Mouse (Mus musculus) layer of hippocampus, postnatal 14 days (tissue): ENCODE results near the gene Syne2. TPM values are rescaled to one million over a fixed set of nuclear protein-coding genes. Genes with fewer than 3 reads are reported as not detected.

Source experiments
- DNase-seq, 2 experiments: peaks; one replicate each; pipeline ENCODE4 v3.0.0; 2021 to 2022; ENCODE audit warnings: low spot score in 2 of 2, mixed read lengths in 1 of 2
- long read RNA-seq, 2 experiments: library from polyadenylated mRNA; stranded (forward); transcript quantifications; one replicate each; pipeline ENCODE4 v2.0.0; 2021
- total RNA-seq, 2 experiments: library from RNA; stranded (reverse); gene quantifications; 2 replicates each; pipeline ENCODE4 v1.2.3; 2021

The Syne2 gene
- total RNA-seq: 10 to 100 TPM; 23.4 to 29.0 TPM
- long read RNA-seq, experiment 1, partial matches to known transcripts: 0 of 13 reads
- long read RNA-seq, experiment 1, other reads (novel, unspliced or antisense): 13 of 13 reads
- long read RNA-seq, experiment 2, partial matches to known transcripts: 1 of 13 reads
- long read RNA-seq, experiment 2, other reads (novel, unspliced or antisense): 12 of 13 reads

DNA sequence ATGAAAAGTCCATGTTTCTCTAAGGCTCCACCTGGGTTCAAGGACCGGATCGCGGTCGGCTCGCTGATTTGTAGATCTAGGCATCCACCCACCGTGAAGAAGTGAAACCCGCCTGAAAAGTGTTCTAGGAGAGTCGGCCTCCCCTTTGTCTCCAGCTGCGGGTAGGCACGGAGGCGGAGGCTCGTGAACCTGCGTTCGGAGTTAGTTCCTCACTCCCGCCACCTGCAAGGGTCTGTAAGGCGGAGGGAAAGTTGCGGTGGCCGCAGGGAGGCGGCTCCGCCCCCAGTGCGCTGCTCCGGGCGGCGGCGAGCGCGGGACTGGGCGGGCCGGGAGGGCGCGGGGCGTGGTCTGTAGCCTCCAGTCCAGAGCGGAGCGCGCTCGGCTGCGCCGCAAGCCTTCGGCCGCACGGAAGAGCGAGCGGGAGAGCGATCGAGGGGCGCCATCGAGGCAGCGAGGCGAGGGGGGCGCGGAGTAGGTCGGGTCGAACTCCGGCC lies at the start of gene Syne2:
Gene Syne2, plus strand, starts transcription at position 176 of the 494 bp plus-strand sequence.
- DNase-seq: peak; percentile 45 to 46

DNA sequence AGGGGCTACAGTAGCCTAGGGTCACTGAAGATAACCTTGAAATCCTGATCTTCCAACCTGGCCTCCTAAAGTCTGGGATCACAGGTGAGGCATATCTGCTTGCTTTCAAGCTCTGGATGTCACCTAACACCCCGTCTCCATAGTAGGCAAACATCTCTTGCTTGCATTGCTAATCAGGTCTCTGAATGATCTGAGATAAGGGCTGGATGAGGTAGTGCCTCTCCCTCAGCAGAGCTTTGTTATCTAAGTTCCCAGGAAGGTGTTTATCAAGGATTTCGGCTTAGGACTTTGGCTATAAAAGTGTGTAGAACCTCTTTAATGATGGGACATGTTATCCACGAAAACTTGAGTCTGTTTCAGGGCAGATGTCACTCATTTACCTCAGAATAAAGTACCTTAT lies 46.5 kb upstream of the Syne2 start:
- DNase-seq: no peak

DNA sequence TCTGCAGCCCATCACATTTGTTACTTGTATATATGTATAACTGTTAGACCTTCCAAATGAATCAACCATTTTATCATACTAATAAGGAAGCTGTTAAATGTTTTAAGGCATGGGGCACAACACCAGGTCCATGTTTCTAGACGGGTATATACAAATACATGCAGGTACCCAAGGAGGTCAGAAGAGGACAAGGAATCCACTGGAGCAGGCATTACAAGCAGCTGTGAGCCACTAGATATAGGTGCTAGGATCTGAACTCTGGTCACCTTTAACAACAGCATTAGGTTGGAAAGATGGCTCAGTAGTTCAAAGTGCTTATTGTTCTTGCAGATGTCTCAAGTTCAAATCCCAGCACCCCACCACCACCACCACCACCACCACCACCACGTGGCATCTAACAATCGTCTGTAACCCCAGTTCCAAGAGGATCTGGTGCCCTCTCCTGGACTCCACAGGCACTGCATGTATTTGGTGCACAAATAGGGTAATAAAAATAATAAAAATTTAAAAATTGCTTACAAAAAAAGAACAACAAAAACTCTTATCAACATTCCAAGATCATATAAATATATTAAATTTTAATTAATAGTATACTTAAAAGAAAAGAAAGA lies 45.4 kb upstream of the Syne2 start:
- DNase-seq: peak in 1 of 2 experiments; percentile 12

DNA sequence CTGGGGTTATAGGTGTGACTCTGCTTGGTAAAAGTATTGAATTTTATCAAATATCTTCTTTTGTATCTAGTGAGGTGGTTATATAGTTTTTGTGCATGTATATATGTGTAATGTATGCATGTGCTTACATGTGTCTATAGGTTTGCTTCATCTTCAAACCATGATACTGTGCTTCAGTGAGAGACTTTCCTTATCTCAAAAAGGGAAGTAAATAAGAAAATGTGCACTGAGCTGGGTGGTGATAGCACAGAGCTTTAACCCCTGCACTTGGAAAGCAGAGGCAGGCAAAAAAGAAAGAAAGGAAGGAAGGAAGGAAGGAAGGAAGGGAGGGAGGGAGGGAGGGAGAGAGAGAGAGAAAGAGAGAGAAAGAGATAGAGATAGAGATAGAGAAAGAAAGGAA lies 36.5 kb upstream of the Syne2 start:
- DNase-seq: no peak

DNA sequence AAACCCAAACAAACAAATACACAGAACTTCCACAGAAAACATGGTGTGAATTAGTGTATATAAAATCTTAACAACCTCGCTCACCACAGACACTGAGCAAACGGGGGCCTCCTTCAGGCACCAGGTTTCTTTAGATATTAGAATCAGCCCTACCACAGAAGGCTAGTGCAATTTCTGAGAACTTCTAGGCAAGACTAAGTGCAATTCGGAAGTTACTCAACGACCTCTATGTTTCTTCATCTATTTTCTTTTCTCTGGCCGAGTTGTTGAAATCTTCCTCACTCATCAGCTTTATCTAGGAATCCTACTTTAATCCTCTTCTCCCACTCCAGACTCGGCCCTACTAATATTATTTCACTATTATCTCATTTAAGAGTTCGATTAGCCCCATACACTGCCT lies 35.9 kb upstream of the Syne2 start:
- no peak for DNase-seq

DNA sequence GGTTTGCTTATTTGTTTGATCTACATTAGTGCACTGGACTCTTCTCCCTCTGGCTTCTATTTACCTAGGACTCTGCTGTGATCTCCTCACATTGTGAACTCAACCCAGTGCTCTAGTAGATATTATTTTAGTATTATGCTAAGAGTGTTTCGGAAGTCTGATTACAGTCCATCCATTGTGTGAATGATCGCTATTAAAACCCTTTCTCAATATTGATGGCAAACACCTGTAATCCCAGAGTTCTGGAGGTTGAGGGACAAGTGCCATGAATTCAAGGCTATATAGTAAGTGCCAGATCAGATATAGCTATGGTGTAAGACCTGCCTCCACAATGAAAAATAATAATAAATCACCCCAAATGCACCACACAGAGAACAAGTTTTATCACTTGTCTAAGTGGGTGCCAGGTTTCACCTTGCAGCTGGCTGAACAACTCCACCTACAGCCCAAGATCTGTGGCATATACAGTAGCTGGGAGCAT lies 33.6 kb upstream of the Syne2 start:
- no peak for DNase-seq

DNA sequence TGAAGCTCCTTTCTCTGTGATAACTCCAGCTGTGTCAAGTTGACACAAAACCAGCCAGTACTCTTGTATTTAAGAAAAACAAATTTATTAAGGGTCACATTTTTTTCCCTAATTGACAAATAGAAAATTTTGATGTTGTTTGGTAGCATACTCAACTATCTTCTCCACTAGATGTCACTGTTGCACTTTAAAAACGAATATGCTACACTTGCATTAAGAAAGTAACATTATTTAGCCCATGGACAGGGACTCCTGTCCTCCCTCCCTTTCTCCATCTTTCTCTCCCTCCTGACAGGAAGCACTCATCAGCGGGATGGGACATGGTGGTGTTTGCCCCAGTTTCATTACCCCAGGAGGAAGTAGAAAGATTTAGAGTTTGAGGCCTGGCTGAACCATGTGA lies 31.3 kb upstream of the Syne2 start:
- peak in 1 of 2 experiments; percentile 76 for DNase-seq

DNA sequence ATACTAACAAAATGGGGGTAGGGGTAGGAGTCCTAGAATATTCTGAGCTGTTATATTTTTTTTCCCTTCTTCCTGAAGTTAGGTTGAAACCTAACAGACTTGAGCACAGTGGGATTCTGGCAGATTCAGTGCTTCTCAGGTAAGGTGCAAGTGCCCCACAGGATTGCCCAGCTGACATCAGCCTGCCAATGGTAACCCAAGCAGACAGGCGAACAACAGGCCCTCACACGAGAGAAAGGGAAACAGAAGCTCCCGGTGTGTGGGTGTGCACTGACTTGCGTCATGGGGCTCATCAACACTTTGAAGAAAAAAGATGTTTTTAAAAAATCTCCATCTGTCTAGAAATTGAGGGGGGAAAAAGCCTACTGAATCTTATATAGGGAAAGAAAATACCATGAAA lies 28.5 kb upstream of the Syne2 start:
- DNase-seq: peak; percentile 19 to 47

DNA sequence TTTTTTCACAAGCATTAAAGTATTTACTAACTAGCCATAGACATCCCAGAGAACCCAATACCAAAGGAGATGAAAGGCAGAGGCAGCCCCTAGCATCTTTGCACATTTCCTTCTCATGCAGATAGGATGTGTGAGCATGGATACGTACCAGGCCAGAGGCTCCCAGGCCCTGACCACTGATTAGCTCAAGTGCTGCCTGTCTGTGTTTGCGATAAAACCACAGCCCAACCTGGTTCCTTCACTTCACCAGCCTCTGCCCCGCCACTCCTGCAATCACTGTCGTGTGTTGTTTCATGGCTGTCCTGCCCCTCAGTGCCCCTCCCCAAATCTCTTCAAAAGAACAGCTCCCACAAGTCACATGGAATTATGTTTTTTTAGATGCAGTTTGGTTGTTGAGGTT lies 23.4 kb upstream of the Syne2 start:
- DNase-seq: no peak

DNA sequence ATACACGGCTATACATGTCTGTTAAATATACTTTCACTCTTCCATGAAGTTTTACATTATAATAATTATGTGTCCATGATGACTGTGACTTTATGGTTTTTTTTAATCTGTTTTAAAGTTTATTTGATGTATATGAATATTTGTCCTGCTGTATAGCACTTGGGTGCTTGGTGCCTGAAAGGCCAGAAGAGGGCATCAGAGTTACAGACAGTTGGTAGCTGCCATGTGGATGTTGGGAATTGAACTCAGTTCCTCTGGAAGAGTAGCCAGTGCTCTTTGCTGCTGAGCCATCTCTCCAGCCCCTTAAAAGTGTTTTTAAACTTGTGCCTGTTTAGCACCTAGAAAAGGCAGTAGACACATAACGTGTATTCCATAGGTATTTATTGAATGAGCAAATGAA lies 21.4 kb upstream of the Syne2 start:
- DNase-seq: no peak

DNA sequence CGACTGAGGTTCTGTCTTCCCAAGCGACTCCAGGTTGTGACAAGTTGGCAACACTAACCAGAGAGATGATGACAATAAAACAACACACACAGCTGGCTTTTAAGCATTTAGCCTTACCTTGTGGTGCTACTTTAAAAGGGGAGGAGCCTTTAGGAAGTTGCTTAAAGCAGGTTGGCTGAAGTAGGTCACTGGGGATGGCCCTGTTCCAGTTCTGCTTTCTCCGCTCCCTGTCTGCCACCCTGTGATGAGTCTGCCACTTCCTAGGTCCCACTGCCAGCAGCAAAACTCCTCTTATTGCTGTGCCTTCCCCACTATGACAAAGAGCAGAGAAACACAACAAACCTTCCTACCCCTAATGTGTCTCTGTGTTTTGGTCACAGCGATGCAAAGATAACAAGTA lies 11.7 kb upstream of the Syne2 start:
- DNase-seq: no peak

DNA sequence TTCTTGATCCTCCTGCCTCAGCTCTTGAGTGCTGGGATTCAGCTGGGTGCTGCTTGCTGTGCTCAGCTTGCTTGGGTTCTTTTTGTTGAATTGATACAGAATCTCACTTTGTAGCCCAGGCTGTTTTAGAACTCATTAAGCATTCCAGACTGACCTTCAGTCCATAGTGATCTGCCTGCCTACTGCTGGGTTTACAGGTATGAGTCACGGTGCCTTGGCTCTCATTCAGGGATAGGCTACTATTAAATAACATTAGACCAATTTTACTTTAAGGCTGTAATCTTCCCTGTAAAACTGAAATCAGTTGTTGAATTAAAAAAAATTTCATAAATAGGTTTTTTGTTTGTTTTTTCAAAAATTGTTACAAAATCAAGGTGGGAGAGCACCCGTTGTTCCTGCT lies 4.2 kb upstream of the Syne2 start:
- no peak for DNase-seq

DNA sequence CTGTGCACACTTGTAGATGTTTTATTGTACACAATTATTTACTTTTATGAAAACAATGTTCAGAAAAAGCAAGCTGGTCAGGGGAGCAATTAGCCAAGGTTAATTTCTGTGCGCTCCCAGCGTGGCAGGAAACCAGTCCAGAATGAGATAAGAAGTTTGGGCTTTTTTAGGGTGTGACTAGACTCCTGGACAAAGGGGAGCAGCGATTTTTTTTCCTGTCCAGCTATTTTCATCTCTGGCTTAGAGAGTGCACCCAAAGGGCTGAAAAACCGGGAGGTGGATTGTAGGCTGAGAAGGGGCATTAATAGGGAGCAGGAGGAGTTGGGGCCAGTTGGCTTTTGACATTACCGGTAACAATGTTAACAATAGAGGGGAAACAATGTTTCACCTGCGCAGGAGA lies 3.4 kb upstream of the Syne2 start:
- DNase-seq: no peak

DNA sequence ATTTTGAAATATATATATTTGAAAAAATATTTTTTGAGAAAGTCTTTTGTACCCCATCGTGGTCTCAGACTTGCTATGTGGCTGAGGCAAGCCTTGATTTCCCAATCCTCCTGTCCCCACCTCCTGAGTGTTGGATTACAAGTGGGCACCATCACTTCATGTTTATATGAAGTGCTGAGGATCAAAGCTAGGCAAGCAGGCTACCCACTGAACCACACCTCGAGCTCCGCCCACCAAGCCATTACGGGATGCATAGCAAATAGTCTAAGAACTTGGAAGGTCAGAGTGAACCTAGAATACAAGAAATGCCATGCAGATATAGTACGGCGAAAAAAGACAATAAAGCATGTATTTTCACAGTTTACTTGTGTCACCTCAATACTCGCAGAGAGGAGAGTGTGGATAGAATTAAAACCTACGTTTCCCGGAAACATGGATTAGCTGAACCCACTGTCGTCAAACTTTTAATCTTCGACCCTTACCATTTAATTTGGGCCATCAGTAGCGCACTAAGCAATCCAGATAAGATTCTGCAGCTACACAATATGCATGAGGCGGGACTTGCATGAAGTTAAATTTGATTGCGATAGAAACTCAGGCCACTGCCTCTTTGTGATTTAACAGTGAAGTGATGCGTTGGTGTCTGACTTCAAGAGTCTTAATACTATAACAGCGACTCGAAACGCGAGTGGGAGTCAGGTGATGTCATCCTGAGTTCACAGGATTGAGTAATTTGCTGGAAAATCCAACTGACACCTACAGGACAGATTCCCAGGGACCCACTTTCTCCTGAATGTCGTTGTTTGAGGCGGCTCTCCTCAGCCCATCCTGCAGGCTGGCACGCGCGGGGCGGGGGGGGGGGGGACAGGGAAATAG lies 715 bp upstream of the Syne2 start:
- no peak for DNase-seq

DNA sequence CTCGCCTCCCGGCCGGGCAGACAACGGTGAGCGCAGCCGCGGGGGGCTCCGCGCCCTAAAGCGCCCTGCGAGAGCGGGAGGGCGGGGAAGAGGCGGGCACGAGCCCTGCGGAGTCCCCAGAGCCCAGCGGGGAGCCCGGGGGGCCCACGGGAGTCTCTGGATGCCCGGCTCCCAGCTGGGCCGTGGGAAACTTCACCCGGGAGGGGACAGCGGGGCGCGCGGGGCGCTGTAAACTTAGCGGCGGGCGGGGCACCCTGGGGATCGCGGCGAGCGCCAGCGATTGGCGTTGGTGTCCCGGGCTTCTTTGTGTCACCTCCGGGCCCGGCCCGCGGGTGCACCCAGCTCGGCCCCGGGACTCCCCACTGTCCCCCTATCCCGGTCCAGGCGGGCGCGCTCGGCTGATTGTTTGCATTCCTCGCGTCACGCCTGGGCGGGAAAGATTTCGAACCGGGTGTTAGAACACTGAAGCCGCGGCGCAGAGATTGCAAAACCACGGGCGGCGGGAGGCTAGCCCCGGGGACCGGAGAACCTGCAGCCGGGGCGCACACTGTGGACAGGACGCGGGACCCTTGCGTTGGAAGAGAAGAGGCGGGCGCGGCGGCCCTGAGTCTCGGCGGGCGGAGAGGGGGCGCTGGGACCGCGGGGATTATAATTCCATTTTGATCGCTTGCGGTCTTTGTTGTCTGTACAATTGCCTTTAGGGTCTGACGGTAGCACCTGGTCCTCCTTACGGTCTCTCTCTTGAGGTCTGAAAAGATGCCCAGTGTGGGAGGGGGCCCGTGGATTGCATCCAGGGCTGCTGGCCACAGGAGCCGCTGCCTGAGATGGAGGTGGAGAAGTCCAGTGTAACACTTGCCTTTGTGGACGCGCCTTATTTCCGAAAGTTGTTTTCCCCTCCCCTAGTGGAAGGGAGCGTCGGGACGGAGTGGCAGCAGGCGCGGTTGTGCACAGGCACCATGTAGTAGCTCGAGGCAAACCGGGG lies 810 bp downstream of the Syne2 start:
- peak; percentile 21 to 29 for DNase-seq

DNA sequence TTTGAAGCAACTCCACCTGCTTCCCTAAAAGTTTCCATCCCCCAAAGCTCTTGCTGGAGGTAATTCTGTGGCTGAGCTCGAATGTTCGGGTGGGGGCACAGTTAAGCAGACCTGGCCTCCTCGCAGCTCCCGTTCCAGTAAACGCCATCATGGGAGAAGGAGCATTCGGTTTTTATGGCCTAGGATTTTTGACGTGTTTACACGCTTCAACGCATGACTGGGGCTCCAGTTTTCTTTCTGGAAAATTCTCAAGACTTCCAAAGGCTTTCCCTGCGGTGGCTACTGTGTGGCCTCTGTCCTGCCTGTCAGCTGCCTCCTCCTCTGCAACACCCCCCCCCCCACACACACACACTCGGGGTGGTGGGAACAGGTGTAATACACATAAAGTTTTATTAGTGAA lies 1.5 kb downstream of the Syne2 start:
- no peak for DNase-seq

DNA sequence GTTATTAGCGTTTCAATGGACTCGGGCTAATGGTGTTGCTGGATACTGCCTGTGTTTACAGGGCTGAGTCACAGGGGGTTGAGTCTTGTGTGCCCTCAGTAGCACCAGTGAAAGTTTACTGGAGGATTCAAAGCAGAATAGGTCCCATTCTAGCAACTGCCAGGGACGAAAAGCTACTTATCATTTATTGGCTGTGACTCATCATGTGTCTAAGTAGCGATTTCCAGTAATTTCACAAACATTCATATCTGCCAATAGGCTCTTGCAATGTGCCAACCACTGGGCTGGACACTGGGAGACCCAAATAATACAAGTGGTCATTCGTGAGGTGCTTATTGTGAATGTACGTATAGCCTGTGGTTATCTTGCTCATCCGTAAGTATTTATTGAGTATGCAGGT lies 2.3 kb downstream of the Syne2 start:
- DNase-seq: no peak

DNA sequence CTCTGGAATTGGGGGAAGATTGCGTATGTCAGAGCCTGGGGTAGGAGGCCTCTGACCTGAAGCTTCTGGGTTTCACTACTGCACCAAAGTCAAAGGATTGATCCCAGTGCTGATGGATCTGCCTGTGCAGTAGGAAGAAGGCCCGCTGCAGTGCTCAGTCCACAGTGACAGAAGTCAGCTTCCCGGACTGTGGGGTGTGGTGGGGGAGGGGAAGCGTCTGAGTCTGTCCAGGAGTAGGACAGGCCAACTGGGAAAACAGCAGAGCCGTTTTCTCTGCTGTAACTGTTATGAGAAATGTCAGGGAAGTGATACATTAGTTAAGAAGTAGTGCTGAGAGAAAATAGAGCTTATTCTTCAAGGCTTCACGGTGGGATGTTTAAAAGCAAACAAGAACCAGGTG lies 4.2 kb downstream of the Syne2 start:
- DNase-seq: no peak

DNA sequence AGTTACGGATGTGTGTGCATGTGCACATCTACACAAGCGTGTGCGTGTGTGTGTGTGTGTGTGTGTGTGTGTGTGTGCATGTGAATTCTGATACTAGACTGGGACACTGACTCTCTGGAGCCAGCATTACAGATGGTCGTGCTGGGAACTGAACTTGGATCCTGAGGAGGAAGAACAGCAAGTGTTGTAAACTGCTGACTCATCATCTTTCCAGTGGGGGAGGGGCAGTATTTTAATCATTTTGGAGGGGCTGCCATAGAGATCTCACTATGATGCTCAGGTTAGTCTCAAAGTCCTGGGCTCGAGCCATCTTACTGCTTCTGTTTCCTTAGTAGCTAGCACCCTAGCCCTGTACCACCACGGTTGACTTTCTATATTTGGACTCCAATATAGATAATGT lies 5.5 kb downstream of the Syne2 start:
- no peak for DNase-seq

DNA sequence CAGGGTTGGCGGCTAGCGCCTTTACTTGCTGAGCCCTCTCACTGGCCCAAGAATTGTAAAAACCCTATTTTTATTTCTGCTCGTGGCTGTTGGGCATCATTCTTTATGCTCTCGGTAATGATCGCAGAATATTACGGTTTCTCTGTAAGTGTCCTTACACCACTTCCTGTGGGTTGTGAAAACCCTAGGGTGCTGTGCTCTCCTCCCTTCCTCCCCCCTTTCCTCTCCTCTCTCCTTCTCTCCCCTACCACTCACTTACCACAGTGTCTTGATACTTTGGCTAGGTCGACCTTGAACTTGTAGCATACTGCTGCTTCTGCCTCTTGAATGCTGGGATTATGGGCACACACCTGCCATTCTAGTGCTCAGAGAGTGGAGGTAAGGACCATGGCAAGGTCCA lies 7.5 kb downstream of the Syne2 start:
- no peak for DNase-seq
